Comparison of ENCODE assay signal across 9 mouse cellular contexts in the genomic region with DNA sequence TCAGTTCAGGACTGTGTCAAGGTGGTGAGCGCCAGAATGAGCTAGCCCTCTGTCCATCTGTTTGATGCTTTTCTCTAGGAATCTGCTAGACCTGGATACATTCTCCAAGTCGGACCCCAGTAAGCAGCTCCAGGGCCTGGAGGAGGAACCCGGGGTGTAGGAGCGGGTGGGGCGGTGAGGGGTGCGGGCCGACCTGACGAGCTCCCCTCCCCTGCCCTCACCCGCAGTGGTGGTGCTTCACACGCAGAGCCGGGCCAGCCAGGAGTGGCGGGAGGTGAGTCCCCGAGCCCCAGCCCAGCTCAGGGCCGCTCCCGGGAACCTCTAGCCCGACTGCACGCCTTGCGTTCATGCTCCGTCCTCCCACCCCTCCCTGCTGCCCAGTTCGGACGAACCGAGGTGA. TPM values are rescaled to one million over a fixed set of nuclear protein-coding genes. Genes with fewer than 3 reads are reported as not detected.
DNase-seq lines count a peak whose midpoint lies in the region; ATAC-seq and TF ChIP-seq lines count a peak whose summit lies in the region.
"Had no signal": no experiment of that assay in that cellular context is flagged by ENCODE, and none has a peak within 500 bp of the region (broad histone marks: within the 10 kb centered on the region; RNA-seq: fewer than 3 reads in every experiment).

No protein-coding gene starts in this region.

- H3K9me3 ChIP-seq in heart, embryonic 13.5 days: no peaks in the 10 kb centered on the region
- no peaks in the 10 kb centered on the region for H3K9me3 ChIP-seq in forebrain, postnatal 0 days (ENCODE audit: low read length)
- no peaks in the 10 kb centered on the region for H3K9me3 ChIP-seq in midbrain, embryonic 15.5 days
- H3K9me3 ChIP-seq: liver, embryonic 13.5 days had no signal

- no peak overlapping the region for H3K27ac ChIP-seq in heart, embryonic 13.5 days (replicated peaks)
- H3K27ac ChIP-seq in forebrain, postnatal 0 days (ENCODE audit: low read depth, low read length): no peak overlapping the region
- H3K27ac ChIP-seq in midbrain, embryonic 15.5 days: no peak overlapping the region
- H3K27ac ChIP-seq: liver, embryonic 13.5 days had no signal

- intact Hi-C loops in heart, postnatal 36 days (cut with DNase I): no loop called here

- no peak for TF ChIP-seq CTCF in forebrain, postnatal 0 days (IDR thresholded peaks at IDR 0.05; ENCODE audit: low read depth)

- 2% methylated on average over 22 of the region's 22 CpGs for WGBS in heart, embryonic 13.5 days
- 2% methylated on average over 22 of the region's 22 CpGs for WGBS in forebrain, postnatal 0 days
- 2% methylated on average over 22 of the region's 22 CpGs for WGBS in midbrain, embryonic 15.5 days

- no peak for DNase-seq in heart, postnatal 36 days
- DNase-seq in cerebellum, adult 18-20 months: peak; percentile 46 to 50
- no peak for DNase-seq in forebrain, postnatal 0 days
- no peak for DNase-seq in gastrocnemius, adult 18-20 months (ENCODE audit: low spot score)
- no peak for DNase-seq in thymus, postnatal 10 days (ENCODE audit: low spot score in 2 of 2)
- no peak for DNase-seq in layer of hippocampus, adult 8-10 months (ENCODE audit: low spot score in 2 of 2)
- DNase-seq: liver, embryonic 13.5 days had no signal

- peaks cover 54% of the 10 kb centered on the region for H3K27me3 ChIP-seq in heart, embryonic 13.5 days (replicated peaks)
- peaks cover 23% of the 10 kb centered on the region for H3K27me3 ChIP-seq in forebrain, postnatal 0 days (ENCODE audit: insufficient read depth, low read length)
- H3K27me3 ChIP-seq in midbrain, embryonic 15.5 days (replicated peaks): peaks cover 32% of the 10 kb centered on the region

- peaks cover 7% of the 10 kb centered on the region for H3K4me1 ChIP-seq in heart, embryonic 13.5 days
- H3K4me1 ChIP-seq in forebrain, postnatal 0 days (ENCODE audit: insufficient read depth): 0 out of 2 replicates have a peak, but pooled peaks cover 4% of the 10 kb centered on the region
- peaks cover 16% of the 10 kb centered on the region for H3K4me1 ChIP-seq in midbrain, embryonic 15.5 days
- H3K4me1 ChIP-seq: liver, embryonic 13.5 days had no signal

- H3K36me3 ChIP-seq in heart, embryonic 13.5 days: peaks cover 20% of the 10 kb centered on the region
- peaks cover 7% of the 10 kb centered on the region for H3K36me3 ChIP-seq in forebrain, postnatal 0 days (ENCODE audit: insufficient read depth)
- H3K36me3 ChIP-seq in midbrain, embryonic 15.5 days (replicated peaks): peaks cover 3% of the 10 kb centered on the region; the same call in 1 of the 2 replicates

- H3K9ac ChIP-seq in heart, embryonic 13.5 days: no peak overlapping the region
- H3K9ac ChIP-seq in forebrain, postnatal 0 days: 0 out of 2 replicates have a peak overlapping the region, but pooled peaks have one; percentile 31
- H3K9ac ChIP-seq in midbrain, embryonic 15.5 days: peak overlapping the region; percentile 27; the same call in 1 of the 2 replicates
- H3K9ac ChIP-seq: liver, embryonic 13.5 days had no signal

- no peak overlapping the region for H3K4me3 ChIP-seq in heart, embryonic 13.5 days
- H3K4me3 ChIP-seq in forebrain, postnatal 0 days (ENCODE audit: low read depth, low read length): peak overlapping the region; percentile 34
- H3K4me3 ChIP-seq in midbrain, embryonic 15.5 days: peak overlapping the region; percentile 30
- H3K4me3 ChIP-seq: liver, embryonic 13.5 days had no signal

- 0 out of 2 replicates have a peak overlapping the region, but pooled peaks have one; percentile 4 for H3K4me2 ChIP-seq in heart, embryonic 13.5 days
- peak overlapping the region; percentile 58 for H3K4me2 ChIP-seq in forebrain, postnatal 0 days (ENCODE audit: low read depth)
- peak overlapping the region; percentile 58 for H3K4me2 ChIP-seq in midbrain, embryonic 15.5 days
- H3K4me2 ChIP-seq: liver, embryonic 13.5 days had no signal

- no peak for ATAC-seq in heart, embryonic 13.5 days (ENCODE audit: extremely low read depth, insufficient number of reproducible peaks, low FRiP score, low TSS enrichment)
- ATAC-seq in forebrain, postnatal 0 days: peak; percentile 19; the same call in 1 of the 2 replicates
- peak; percentile 35 for ATAC-seq in midbrain, embryonic 15.5 days (replicated peaks)

RNA-seq across cellular contexts. Expression of a gene that starts 0.9 kb away (rescaled TPM):
- polyA plus RNA-seq in heart, embryonic 13.5 days (2015; fragmentation: Nextera tagmentation; extraction: Ambion mirVana): 0.22 TPM in 1 of 2 replicates, not detected in the other
- under 1 TPM in 1 of 2 experiments, not detected in 1; 0.24 TPM for total RNA-seq in heart, postnatal 36 days (2021)
- total RNA-seq in forebrain, postnatal 0 days (2014; rRNA removed): 0.54 and 4.0 TPM in 2 replicates
- polyA plus RNA-seq in forebrain, postnatal 0 days (2015; fragmentation: Nextera tagmentation; extraction: Ambion mirVana): 1.9 and 4.1 TPM in 2 replicates
- polyA plus RNA-seq in midbrain, embryonic 15.5 days (2015; fragmentation: Nextera tagmentation; extraction: Ambion mirVana): 2.0 and 2.3 TPM in 2 replicates
- total RNA-seq in gastrocnemius, adult 18-20 months (2021): under 1 TPM in 1 of 2 experiments, not detected in 1; 0.26 TPM
- 10 to 100 TPM; 19.5 to 24.2 (median 19.9) TPM for total RNA-seq in layer of hippocampus, adult 8-10 months (2022)
- polyA plus RNA-seq: liver, embryonic 13.5 days had no signal

RNA-seq across cellular contexts. Expression of a gene that starts 24.0 kb away (rescaled TPM):
- 11.1 and 11.6 TPM in 2 replicates for polyA plus RNA-seq in heart, embryonic 13.5 days (2015; fragmentation: Nextera tagmentation; extraction: Ambion mirVana)
- 10 to 100 TPM; 14.0 to 16.7 TPM for total RNA-seq in heart, postnatal 36 days (2021)
- total RNA-seq in forebrain, postnatal 0 days (2014; rRNA removed): 27.5 and 30.7 TPM in 2 replicates
- polyA plus RNA-seq in forebrain, postnatal 0 days (2015; fragmentation: Nextera tagmentation; extraction: Ambion mirVana): 9.8 and 10.9 TPM in 2 replicates
- 17.9 and 18.9 TPM in 2 replicates for polyA plus RNA-seq in midbrain, embryonic 15.5 days (2015; fragmentation: Nextera tagmentation; extraction: Ambion mirVana)
- total RNA-seq in gastrocnemius, adult 18-20 months (2021): 1 to 10 TPM; 9.7 to 9.8 TPM
- total RNA-seq in layer of hippocampus, adult 8-10 months (2022): 10 to 100 TPM; 36.8 to 40.5 (median 38.4) TPM

RNA-seq across cellular contexts. Expression of a gene that starts 43.8 kb away (rescaled TPM):
- polyA plus RNA-seq in heart, embryonic 13.5 days (2015; fragmentation: Nextera tagmentation; extraction: Ambion mirVana): 9.5 and 11.6 TPM in 2 replicates
- 1 to 10 TPM; 4.7 to 7.4 TPM for total RNA-seq in heart, postnatal 36 days (2021)
- 11.9 and 13.5 TPM in 2 replicates for total RNA-seq in forebrain, postnatal 0 days (2014; rRNA removed)
- 10.1 and 10.5 TPM in 2 replicates for polyA plus RNA-seq in forebrain, postnatal 0 days (2015; fragmentation: Nextera tagmentation; extraction: Ambion mirVana)
- 9.6 and 11.1 TPM in 2 replicates for polyA plus RNA-seq in midbrain, embryonic 15.5 days (2015; fragmentation: Nextera tagmentation; extraction: Ambion mirVana)
- 1 to 10 TPM; 5.6 to 5.8 TPM for total RNA-seq in gastrocnemius, adult 18-20 months (2021)
- total RNA-seq in layer of hippocampus, adult 8-10 months (2022): 10 to 100 TPM in 2 of 4 experiments, 1 to 10 TPM in 2; 7.6 to 11.1 (median 9.4) TPM

RNA-seq across cellular contexts. Expression of a gene that starts 45.3 kb away (rescaled TPM):
- 23.5 and 23.6 TPM in 2 replicates for polyA plus RNA-seq in heart, embryonic 13.5 days (2015; fragmentation: Nextera tagmentation; extraction: Ambion mirVana)
- 10 to 100 TPM; 20.0 to 21.0 TPM for total RNA-seq in heart, postnatal 36 days (2021)
- 41.0 and 42.9 TPM in 2 replicates for total RNA-seq in forebrain, postnatal 0 days (2014; rRNA removed)
- polyA plus RNA-seq in forebrain, postnatal 0 days (2015; fragmentation: Nextera tagmentation; extraction: Ambion mirVana): 34.1 and 35.0 TPM in 2 replicates
- polyA plus RNA-seq in midbrain, embryonic 15.5 days (2015; fragmentation: Nextera tagmentation; extraction: Ambion mirVana): 40.1 and 40.4 TPM in 2 replicates
- total RNA-seq in gastrocnemius, adult 18-20 months (2021): 10 to 100 TPM; 12.5 to 14.2 TPM
- 10 to 100 TPM; 15.5 to 19.9 (median 17.7) TPM for total RNA-seq in layer of hippocampus, adult 8-10 months (2022)

Comparison
In these comparisons a context has a peak if more than half of its experiments do, and no peak if none do; other contexts are left out.
1. H3K4me2 ChIP-seq: peak in every context shown above with its lines; median percentile 58 in forebrain, postnatal 0 days; 58 in midbrain, embryonic 15.5 days; 4 in heart, embryonic 13.5 days.
2. DNase-seq: peak in cerebellum, adult 18-20 months (2 of 2); none in heart, postnatal 36 days (0 of 2), forebrain, postnatal 0 days (single experiment), gastrocnemius, adult 18-20 months (single experiment), thymus, postnatal 10 days (0 of 2) and layer of hippocampus, adult 8-10 months (0 of 2).